Mouse (Mus musculus): Measurements from ENCODE around the gene Ube2m. TPM values are rescaled to one million over a fixed set of nuclear protein-coding genes. Genes with fewer than 3 reads are reported as not detected.

Ube2m gene
- total RNA-seq, 2 experiments from 2014 or later, result 199 to 212 TPM

DNA sequence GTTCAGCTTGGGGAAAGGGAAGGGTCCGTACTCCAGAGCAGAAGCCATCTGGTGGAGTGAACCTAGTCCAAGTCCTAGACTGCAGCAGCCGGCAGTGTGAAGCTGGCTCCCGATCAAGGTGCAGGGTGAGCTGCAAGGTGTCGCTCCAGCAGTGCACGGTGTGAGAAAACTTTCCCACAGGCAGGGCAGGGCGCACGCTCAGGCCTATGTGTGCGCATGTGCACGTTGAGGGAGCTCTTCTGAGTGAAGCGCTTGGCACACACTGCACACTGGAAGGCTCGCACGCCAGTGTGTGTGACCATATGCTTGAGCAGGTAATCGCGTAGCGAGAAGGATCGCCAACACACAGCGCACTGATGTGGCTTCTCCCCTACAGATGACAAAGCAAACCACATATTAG, 32.1 kb downstream of the Ube2m start:
- DNase-seq (ENCODE audit: low spot score in 2 of 2), result no peak

- DNase-seq (ENCODE audit: low spot score in 2 of 2), result no peak
These were observed 34.7 kb downstream of the Ube2m start for GRCm38 (mm10) chr7:13003380-13003779.

GRCm38 (mm10) chr7:13001584-13001983, 36.5 kb downstream of the Ube2m start:
- DNase-seq (ENCODE audit: low spot score in 2 of 2), result no peak

DNA sequence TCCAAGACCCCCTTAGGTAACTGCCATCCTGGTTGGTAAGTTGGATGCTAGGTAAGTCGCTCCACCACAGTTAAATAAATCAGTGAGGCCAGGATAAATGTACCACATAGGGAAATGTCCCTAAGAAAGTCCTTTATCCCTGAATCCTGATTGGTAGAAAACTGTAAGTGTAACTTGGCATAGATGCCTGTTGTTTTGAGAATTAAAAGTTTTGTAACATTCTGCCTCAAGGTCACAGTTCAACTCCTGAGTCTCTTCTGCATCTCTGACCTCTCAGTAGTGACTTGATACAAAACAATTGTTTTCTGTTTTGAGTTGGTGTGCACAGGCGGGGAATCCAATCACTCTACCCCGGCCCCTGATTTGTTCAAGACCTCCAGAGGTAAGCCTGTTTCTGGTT, 39.2 kb downstream of the Ube2m start, which contains the start of gene Trim28:
Gene Trim28 (plus strand): TSS at position 264 of the 400 bp plus-strand sequence.
- no peak for DNase-seq (ENCODE audit: low spot score in 2 of 2)

GRCm38 (mm10) chr7:12998053-12998452, 40.0 kb downstream of the Ube2m start, which contains the start of gene Slc27a5:
Gene Slc27a5, minus strand, starts transcription at chr7:12998192.
- DNase-seq (ENCODE audit: low spot score in 2 of 2), result no peak

- DNase-seq (ENCODE audit: low spot score in 2 of 2), result no peak
These were observed 40.8 kb downstream of the Ube2m start for GRCm38 (mm10) chr7:12997230-12997629.

DNA sequence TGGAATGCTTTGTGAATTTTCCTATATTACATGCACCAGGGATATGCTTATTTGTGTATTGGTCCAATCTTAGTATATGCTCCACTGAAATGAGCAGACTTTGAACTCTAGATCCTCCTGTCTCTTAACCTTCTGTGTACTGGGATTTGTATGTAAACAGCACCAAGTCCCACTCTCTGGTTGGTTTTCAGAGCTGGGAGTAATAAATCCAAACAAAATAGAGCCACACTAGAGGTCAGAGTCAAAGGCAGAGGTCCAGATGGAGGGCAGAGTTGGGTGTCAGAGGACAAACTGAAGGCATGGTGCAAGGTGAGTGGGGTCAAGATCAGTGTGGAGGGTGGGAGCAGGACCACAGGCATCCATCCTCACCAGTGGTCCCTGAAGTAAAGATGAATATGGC, 42.2 kb downstream of the Ube2m start:
- no peak for DNase-seq (ENCODE audit: low spot score in 2 of 2)

- DNase-seq (ENCODE audit: low spot score in 2 of 2), result no peak
These were observed 44.9 kb downstream of the Ube2m start for GRCm38 (mm10) chr7:12993148-12993547.

- DNase-seq (ENCODE audit: low spot score in 2 of 2), result no peak
These were observed 45.9 kb downstream of the Ube2m start for GRCm38 (mm10) chr7:12992222-12992621.

DNA sequence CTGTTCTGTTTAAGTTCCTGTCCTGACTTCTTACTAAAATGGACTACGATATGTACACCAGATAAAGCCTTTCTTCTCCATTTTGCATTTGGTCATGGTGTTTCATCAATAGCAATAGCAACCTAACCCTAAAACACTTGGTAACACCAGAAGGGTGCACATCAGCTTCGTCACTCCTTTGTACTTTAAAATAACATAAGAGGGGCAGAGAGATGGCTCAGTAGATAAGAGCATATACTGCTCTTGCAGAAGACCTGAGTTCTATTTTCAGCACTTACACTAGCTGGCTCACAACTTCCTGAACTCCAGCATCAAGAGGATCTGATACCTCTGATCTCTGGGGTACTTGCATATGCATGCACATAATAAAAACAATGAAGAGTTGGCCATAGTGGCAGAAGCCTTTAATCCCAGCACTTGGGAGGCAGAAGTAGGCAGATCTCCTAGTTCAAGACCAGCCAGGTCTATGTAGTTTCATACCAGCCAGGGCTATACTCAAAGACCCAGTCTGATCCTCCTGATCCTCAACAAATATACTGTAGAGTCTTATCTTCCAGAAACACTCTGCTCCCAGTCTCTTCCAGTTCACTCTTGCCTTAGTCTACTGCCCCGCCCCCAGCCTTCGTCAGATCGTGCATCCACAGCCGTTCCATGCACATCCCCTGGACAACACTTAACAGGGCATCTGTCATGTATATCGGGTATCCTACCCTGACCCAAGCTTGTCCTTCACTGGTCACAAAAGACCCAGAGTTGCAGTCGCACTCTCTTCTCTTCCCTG, 50.5 kb downstream of the Ube2m start:
- no peak for DNase-seq (ENCODE audit: low spot score in 2 of 2)

DNA sequence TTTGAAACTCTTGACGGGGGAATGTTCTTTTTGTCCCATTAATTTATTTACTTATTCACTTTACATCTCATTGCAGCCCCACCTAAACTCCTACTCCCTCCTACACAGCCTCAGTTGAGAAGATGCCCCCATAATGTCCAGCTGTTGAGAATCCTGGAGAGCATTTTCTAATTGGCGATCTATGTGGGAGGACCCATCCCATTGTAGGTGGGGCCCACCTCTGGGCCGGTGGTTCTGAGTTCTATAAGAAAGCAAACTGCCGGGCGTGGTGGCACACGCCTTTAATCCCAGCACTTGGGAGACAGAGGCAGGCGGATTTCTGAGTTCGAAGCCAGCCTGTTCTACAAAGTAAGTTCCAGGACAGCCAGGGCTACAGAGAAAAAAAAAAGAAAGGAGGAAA, 51.2 kb downstream of the Ube2m start:
- DNase-seq (ENCODE audit: low spot score in 2 of 2), result no peak

GRCm38 (mm10) chr7:12985724-12986123, 52.4 kb downstream of the Ube2m start:
- no peak for DNase-seq (ENCODE audit: low spot score in 2 of 2)

Other genes starting within 250 kb of the Ube2m start
- 10 to 100 TPM; 16.8 to 21.9 TPM for gene Zscan18, start 234.6 kb downstream of the Ube2m start, total RNA-seq (2021)
- gene Zfp329, start 219.4 kb downstream of the Ube2m start, total RNA-seq (2021), result 10 to 100 TPM; 19.5 to 20.2 TPM
- gene Zfp110, start 203.5 kb downstream of the Ube2m start, total RNA-seq (2021), result 10 to 100 TPM; 16.1 to 16.8 TPM
- gene Zfp128, start 157.1 kb downstream of the Ube2m start, total RNA-seq (2021), result 1 to 10 TPM; 6.2 to 7.3 TPM
- gene Zscan22, start 140.5 kb downstream of the Ube2m start, total RNA-seq (2021), result 10 to 100 TPM; 11.9 to 14.5 TPM
- 100 to 1,000 TPM; 418 to 457 TPM for gene Rps5, start 116.0 kb downstream of the Ube2m start, total RNA-seq (2021)
- gene Rnf225, start 110.9 kb downstream of the Ube2m start, total RNA-seq (2021), result 1 to 10 TPM in 1 of 2 experiments, under 1 TPM in 1; 0.92 to 1.2 TPM
- 10 to 100 TPM; 12.0 to 13.5 TPM for gene Zfp324, start 72.4 kb downstream of the Ube2m start, total RNA-seq (2021)
- 1 to 10 TPM; 8.3 to 9.1 TPM for gene Zfp446, start 60.4 kb downstream of the Ube2m start, total RNA-seq (2021)
- under 1 TPM in 1 of 2 experiments, not detected in 1; 0.26 TPM for gene Slc27a5, start 40.1 kb downstream of the Ube2m start, total RNA-seq (2021)
- 100 to 1,000 TPM; 236 to 244 TPM for gene Trim28, start 39.2 kb downstream of the Ube2m start, total RNA-seq (2021)
- 10 to 100 TPM; 27.8 to 30.9 TPM for gene Zbtb45, start 28.2 kb downstream of the Ube2m start, total RNA-seq (2021)
- 100 to 1,000 TPM; 143 to 149 TPM for gene Chmp2a, start 3.5 kb downstream of the Ube2m start, total RNA-seq (2021)
- gene Mzf1, start 16.5 kb upstream of the Ube2m start, total RNA-seq (2021), result 10 to 100 TPM; 13.7 to 17.4 TPM
- gene Vmn1r85, start 56.9 kb upstream of the Ube2m start, total RNA-seq (2021), result not detected
- gene Vmn1r86, start 81.6 kb upstream of the Ube2m start, total RNA-seq (2021), result not detected
- not detected for gene Vmn1r87, start 101.9 kb upstream of the Ube2m start, total RNA-seq (2021)
- gene Vmn1r88, start 121.3 kb upstream of the Ube2m start, total RNA-seq (2021), result under 1 TPM; 0.21 to 0.23 TPM
- gene Vmn1r89, start 174.7 kb upstream of the Ube2m start, total RNA-seq (2021), result not detected
- gene Lig1, start 239.0 kb upstream of the Ube2m start, total RNA-seq (2021), result 1 to 10 TPM; 7.1 to 9.5 TPM
- 10 to 100 TPM; 12.0 to 12.2 TPM for gene Zswim9, start 240.4 kb upstream of the Ube2m start, total RNA-seq (2021)

Data from layer of hippocampus, postnatal 14 days (tissue).